Mouse (Mus musculus): ENCODE measurements around the gene Defb20. TPM values are rescaled to one million over a fixed set of nuclear protein-coding genes. Genes with fewer than 3 reads are reported as not detected.

The Defb20 gene
- polyA plus RNA-seq, 1 experiment from 2014 or later = not detected

DNA sequence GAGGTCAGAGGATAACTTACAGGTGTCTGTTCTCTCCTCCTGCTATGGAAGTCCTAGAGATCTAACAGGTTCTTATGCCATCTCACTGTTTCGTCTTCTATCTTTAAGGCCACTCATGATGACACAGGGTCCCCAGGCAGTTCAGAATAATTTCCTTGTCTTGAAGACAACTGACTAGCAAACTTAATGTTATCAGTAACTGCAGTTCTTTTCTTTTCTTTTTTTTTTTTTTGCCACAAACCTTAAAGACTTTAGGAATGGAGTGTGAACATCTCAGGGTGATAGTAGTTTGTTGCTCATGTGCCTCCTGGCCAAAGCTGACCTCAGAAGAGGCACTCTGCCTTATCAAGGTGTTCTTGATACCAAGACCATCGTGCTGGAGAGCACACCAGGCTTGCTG is 30.2 kb upstream of the Defb20 start:
- Histone ChIP-seq H3K27ac (ENCODE audit: low read length) (no peak overlapping the region), H3K9me3 (replicated peaks; ENCODE audit: control insufficient read depth, low read length, poor library complexity, severe bottlenecking) (no peaks in the 10 kb centered on the region), H3K27me3 (ENCODE audit: control insufficient read depth, insufficient read depth, low read depth, low read length) (no peaks in the 10 kb centered on the region), H3K4me1 (ENCODE audit: control insufficient read depth, insufficient read depth, low read length) (no peaks in the 10 kb centered on the region), H3K36me3 (ENCODE audit: control insufficient read depth, insufficient read depth, low read length) (no peaks in the 10 kb centered on the region), H3K4me2 (ENCODE audit: low read length) (no peak overlapping the region), H3K9ac (ENCODE audit: low read depth, low read length) (no peak overlapping the region), H3K4me3 (ENCODE audit: low read depth, low read length) (no peak overlapping the region)
- no peak for ATAC-seq
- WGBS = 69% methylated on average over 2 of the region's 2 CpGs

DNA sequence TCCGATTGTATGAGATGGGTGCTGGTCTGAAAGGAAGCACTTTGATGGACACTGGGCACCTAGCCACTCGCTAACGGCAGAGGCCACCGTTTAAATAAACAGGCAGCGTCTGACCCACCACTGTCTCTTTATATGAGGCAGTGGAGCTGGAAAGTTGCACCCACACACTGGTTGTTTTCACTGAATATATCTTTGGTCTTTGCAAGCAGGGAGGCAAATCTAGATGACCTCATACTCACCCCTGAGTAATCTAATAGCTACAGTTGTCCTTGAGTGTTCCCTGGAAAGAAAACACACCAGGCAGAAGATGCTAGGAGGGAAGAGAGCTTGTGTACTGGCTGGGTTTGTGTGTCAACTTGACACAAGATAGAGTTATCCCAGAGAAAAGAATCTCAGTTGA is 29.4 kb upstream of the Defb20 start:
- Histone ChIP-seq H3K27ac (ENCODE audit: low read length) (no peak overlapping the region), H3K4me3 (ENCODE audit: low read depth, low read length) (no peak overlapping the region), H3K36me3 (ENCODE audit: control insufficient read depth, insufficient read depth, low read length) (no peaks in the 10 kb centered on the region), H3K4me1 (ENCODE audit: control insufficient read depth, insufficient read depth, low read length) (no peaks in the 10 kb centered on the region), H3K9me3 (replicated peaks; ENCODE audit: control insufficient read depth, low read length, poor library complexity, severe bottlenecking) (no peaks in the 10 kb centered on the region), H3K9ac (ENCODE audit: low read depth, low read length) (no peak overlapping the region), H3K4me2 (ENCODE audit: low read length) (no peak overlapping the region), H3K27me3 (ENCODE audit: control insufficient read depth, insufficient read depth, low read depth, low read length) (no peaks in the 10 kb centered on the region)
- ATAC-seq = no peak
- 62% methylated on average over 5 of the region's 5 CpGs for WGBS

DNA sequence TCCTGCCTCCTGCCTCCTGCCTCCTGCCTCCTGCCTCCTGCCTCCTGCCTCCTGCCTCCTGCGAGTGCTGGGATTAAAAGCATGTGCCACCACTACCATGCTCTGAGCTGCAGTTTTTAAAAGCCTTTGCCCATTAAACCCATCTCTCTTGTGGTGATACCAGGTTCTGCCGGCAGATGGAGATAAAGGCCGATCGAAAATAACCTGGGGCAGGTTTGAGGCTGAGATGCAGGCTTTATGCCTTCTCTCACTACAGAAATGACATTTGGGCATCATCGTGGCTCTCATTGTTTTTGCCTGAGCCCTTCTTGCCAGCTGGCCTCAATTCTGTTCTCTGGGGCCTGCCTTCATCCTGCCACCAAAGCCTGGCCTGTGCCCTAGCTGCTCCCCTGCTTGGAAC is 26.6 kb upstream of the Defb20 start:
- ATAC-seq = no peak
- no peak overlapping the region for H3K9ac ChIP-seq (ENCODE audit: low read depth, low read length)
- H3K4me1 ChIP-seq (ENCODE audit: control insufficient read depth, insufficient read depth, low read length) = no peaks in the 10 kb centered on the region
- H3K4me3 ChIP-seq (ENCODE audit: low read depth, low read length) = no peak overlapping the region
- no peak overlapping the region for H3K27ac ChIP-seq (ENCODE audit: low read length)
- 4% methylated on average over 5 of the region's 5 CpGs for WGBS
- H3K9me3 ChIP-seq (replicated peaks; ENCODE audit: control insufficient read depth, low read length, poor library complexity, severe bottlenecking) = no peaks in the 10 kb centered on the region
- no peak overlapping the region for H3K4me2 ChIP-seq (ENCODE audit: low read length)
- no peaks in the 10 kb centered on the region for H3K36me3 ChIP-seq (ENCODE audit: control insufficient read depth, insufficient read depth, low read length)
- H3K27me3 ChIP-seq (ENCODE audit: control insufficient read depth, insufficient read depth, low read depth, low read length) = no peaks in the 10 kb centered on the region

DNA sequence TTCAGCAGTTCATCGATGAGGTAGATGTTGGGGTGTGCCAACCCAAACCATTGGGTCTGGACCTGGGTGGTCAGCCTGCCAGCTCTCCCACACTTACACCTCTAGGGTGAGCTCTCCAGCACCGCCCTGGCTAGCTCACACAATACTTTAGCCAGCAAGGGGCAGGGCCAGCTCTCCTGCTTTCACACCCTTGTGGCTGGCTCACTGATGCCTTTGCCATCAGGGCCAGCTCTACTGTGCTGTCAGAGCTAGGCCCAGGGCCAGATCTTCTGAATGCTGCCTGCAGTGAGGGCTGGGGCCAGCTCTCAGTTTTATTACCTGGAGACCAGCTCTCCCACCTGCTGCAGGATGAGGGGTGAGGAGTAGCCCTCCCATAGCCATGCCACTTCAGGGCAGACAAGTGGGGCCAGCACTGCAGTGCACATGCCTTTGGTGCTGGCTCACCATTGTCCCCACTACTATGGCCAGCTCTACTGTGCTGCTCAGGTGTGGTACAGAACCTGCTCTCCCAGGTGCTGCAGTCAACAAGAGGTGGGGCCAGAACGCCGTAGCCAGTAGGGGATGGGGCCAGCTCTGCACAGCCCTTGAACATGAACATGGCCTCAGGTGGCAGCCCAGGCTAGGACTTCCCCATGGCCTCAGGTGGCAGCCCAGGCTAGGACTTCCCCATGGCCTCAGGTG is 24.6 kb upstream of the Defb20 start:
- no peak for ATAC-seq
- H3K9ac ChIP-seq (ENCODE audit: low read depth, low read length) = no peak overlapping the region
- no peaks in the 10 kb centered on the region for H3K27me3 ChIP-seq (ENCODE audit: control insufficient read depth, insufficient read depth, low read depth, low read length)
- 67% methylated on average over 4 of the region's 4 CpGs for WGBS
- H3K4me2 ChIP-seq (ENCODE audit: low read length) = no peak overlapping the region
- no peaks in the 10 kb centered on the region for H3K9me3 ChIP-seq (replicated peaks; ENCODE audit: control insufficient read depth, low read length, poor library complexity, severe bottlenecking)
- H3K4me1 ChIP-seq (ENCODE audit: control insufficient read depth, insufficient read depth, low read length) = no peaks in the 10 kb centered on the region
- H3K36me3 ChIP-seq (ENCODE audit: control insufficient read depth, insufficient read depth, low read length) = no peaks in the 10 kb centered on the region
- no peak overlapping the region for H3K4me3 ChIP-seq (ENCODE audit: low read depth, low read length)
- H3K27ac ChIP-seq (ENCODE audit: low read length) = no peak overlapping the region

DNA sequence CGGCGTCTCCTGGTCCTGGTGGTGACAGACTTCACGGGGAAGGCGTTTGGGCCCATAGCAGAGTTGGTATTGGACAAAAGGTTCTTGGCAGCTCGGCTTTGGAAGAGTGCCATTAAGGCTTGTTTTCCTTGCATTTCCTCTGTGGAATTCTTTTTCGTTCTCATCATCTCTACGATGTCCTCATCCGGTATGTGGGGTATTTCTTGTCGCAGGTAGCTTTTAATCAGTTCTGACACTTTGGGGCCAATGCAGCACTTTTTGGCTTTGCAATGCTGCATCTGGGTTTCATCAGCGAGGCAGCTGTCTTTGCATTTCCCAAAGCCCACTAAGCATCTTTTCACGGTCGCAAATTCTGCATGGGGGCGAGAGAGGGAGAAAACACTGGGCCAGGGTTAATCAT is 17.6 kb upstream of the Defb20 start:
- H3K4me1 ChIP-seq (ENCODE audit: control insufficient read depth, insufficient read depth, low read length) = no peaks in the 10 kb centered on the region
- no peaks in the 10 kb centered on the region; the same call in 1 of the 2 replicates for H3K9me3 ChIP-seq (replicated peaks; ENCODE audit: control insufficient read depth, low read length, poor library complexity, severe bottlenecking)
- ATAC-seq = no peak
- 73% methylated on average over 13 of the region's 13 CpGs for WGBS
- no peaks in the 10 kb centered on the region for H3K27me3 ChIP-seq (ENCODE audit: control insufficient read depth, insufficient read depth, low read depth, low read length)
- no peaks in the 10 kb centered on the region for H3K36me3 ChIP-seq (ENCODE audit: control insufficient read depth, insufficient read depth, low read length)
- H3K27ac ChIP-seq (ENCODE audit: low read length) = no peak overlapping the region
- H3K4me2 ChIP-seq (ENCODE audit: low read length) = no peak overlapping the region
- H3K9ac ChIP-seq (ENCODE audit: low read depth, low read length) = no peak overlapping the region
- no peak overlapping the region for H3K4me3 ChIP-seq (ENCODE audit: low read depth, low read length)

DNA sequence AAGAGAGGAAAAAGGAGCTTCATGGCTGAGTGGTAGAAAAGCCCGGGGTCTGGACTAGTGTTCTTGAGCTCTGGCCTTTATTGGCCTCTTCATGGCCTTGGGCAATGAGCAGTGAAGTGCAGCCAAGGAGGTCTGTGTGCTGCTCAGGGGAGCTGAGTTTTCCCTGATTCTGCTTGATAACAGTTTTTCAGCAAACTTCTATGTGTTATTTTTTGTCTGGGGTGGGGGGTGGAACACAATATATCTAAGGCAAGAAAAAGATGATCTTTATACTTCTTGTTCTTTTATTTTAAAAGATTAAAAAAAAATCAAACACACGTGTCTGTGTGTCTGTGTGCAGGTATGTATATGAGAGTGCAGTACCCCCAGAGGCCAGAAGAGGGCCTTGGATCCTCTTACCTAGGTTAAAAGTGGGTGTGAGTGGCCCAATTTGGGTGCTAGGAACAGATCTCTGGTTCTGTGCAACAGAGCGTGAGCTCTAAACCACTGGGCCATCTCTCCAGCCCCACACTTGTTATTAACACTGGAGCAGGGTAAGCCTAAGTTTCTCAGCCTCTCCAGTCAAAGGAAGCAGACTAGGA is 12.2 kb upstream of the Defb20 start, which contains the start of gene Defb23:
Gene Defb23, minus strand, starts transcription at position 51 of the 581 bp plus-strand sequence.
- no peak within 1 kb of the TSS for H3K9ac ChIP-seq (ENCODE audit: low read depth, low read length)
- no peaks in the 10 kb centered on the region for H3K4me1 ChIP-seq (ENCODE audit: control insufficient read depth, insufficient read depth, low read length)
- no peaks in the 10 kb centered on the region; the same call in 1 of the 2 replicates for H3K9me3 ChIP-seq (replicated peaks; ENCODE audit: control insufficient read depth, low read length, poor library complexity, severe bottlenecking)
- WGBS = 96% methylated on average over 3 of the region's 3 CpGs
- H3K27ac ChIP-seq (ENCODE audit: low read length) = no peak within 1 kb of the TSS
- no peaks in the 10 kb centered on the region for H3K36me3 ChIP-seq (ENCODE audit: control insufficient read depth, insufficient read depth, low read length)
- H3K27me3 ChIP-seq (ENCODE audit: control insufficient read depth, insufficient read depth, low read depth, low read length) = no peaks in the 10 kb centered on the region
- H3K4me3 ChIP-seq (ENCODE audit: low read depth, low read length) = no peak within 1 kb of the TSS
- ATAC-seq = no peak
- H3K4me2 ChIP-seq (ENCODE audit: low read length) = no peak within 1 kb of the TSS

DNA sequence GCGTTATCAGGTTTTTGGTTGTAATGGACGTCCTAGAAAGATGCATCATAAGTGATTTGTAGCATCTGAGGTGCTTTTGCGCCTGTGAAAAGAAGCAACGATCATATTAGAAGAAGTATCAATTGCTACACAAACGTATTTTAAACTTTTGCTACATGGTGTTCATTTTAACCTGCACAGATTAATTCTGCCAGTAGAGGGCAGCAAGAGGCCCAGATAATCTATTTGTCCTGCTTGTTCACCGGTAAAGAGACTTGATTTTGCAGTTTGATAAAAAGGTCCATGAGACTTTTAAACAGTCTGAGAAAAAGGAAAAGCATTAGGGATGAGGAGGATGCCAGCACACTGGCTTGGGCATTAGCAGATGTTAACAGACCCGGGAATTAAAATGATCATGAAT is 5.9 kb upstream of the Defb20 start:
- Histone ChIP-seq H3K36me3 (ENCODE audit: control insufficient read depth, insufficient read depth, low read length) (no peaks in the 10 kb centered on the region), H3K9me3 (replicated peaks; ENCODE audit: control insufficient read depth, low read length, poor library complexity, severe bottlenecking) (no peaks in the 10 kb centered on the region), H3K9ac (ENCODE audit: low read depth, low read length) (no peak overlapping the region), H3K4me3 (ENCODE audit: low read depth, low read length) (no peak overlapping the region), H3K4me2 (ENCODE audit: low read length) (no peak overlapping the region), H3K4me1 (ENCODE audit: control insufficient read depth, insufficient read depth, low read length) (no peaks in the 10 kb centered on the region), H3K27ac (ENCODE audit: low read length) (no peak overlapping the region), H3K27me3 (ENCODE audit: control insufficient read depth, insufficient read depth, low read depth, low read length) (no peaks in the 10 kb centered on the region)
- no peak for ATAC-seq
- WGBS = 33% methylated on average over 7 of the region's 7 CpGs

DNA sequence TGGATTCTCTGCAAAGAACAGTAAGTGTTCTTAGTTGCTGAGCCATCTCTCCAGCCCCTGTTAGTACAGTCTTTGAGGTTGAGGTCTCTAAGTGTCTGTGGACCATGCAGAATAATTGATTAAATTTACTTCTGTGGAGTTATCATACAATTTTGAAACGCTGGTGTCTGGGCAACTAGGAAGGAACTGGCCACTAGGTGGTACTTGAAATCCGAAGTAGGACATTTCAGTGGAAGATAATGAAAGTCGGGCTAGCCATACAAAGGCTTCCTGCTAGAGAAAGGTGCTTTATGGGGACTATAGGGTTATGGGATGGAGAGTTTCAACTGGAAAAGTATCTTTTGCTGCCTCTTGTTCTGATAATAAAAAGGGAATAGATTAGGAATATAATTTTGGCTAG is 4.4 kb upstream of the Defb20 start:
- H3K4me1 ChIP-seq (ENCODE audit: control insufficient read depth, insufficient read depth, low read length) = no peaks in the 10 kb centered on the region
- no peak overlapping the region for H3K27ac ChIP-seq (ENCODE audit: low read length)
- H3K4me2 ChIP-seq (ENCODE audit: low read length) = no peak overlapping the region
- H3K36me3 ChIP-seq (ENCODE audit: control insufficient read depth, insufficient read depth, low read length) = no peaks in the 10 kb centered on the region
- ATAC-seq = no peak
- H3K27me3 ChIP-seq (ENCODE audit: control insufficient read depth, insufficient read depth, low read depth, low read length) = no peaks in the 10 kb centered on the region
- 44% methylated on average over 3 of the region's 3 CpGs for WGBS
- H3K9ac ChIP-seq (ENCODE audit: low read depth, low read length) = no peak overlapping the region
- no peaks in the 10 kb centered on the region for H3K9me3 ChIP-seq (replicated peaks; ENCODE audit: control insufficient read depth, low read length, poor library complexity, severe bottlenecking)
- no peak overlapping the region for H3K4me3 ChIP-seq (ENCODE audit: low read depth, low read length)

DNA sequence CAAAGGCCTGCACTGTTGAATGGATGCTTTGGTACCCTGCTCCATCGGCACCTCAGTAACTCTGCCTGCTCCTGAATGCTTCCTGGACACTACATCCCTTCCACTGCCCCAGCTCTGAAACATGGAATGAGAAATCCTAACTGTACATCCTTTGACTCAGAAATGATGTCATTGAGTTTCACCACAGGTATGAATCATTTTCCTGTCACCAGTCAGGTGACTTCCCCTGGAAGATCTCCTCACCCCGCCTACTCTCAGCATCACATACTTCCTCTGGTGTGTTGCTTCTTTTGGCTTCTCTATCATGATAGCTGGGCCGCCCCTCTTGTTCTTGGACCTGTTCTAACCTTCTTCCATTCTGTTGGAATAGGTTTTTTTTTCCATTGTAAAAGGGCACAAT is 4.0 kb downstream of the Defb20 start:
- no peak overlapping the region for H3K4me2 ChIP-seq (ENCODE audit: low read length)
- no peaks in the 10 kb centered on the region for H3K9me3 ChIP-seq (replicated peaks; ENCODE audit: control insufficient read depth, low read length, poor library complexity, severe bottlenecking)
- H3K36me3 ChIP-seq (ENCODE audit: control insufficient read depth, insufficient read depth, low read length) = no peaks in the 10 kb centered on the region
- H3K4me1 ChIP-seq (ENCODE audit: control insufficient read depth, insufficient read depth, low read length) = no peaks in the 10 kb centered on the region
- no peaks in the 10 kb centered on the region for H3K27me3 ChIP-seq (ENCODE audit: control insufficient read depth, insufficient read depth, low read depth, low read length)
- no peak overlapping the region for H3K9ac ChIP-seq (ENCODE audit: low read depth, low read length)
- H3K27ac ChIP-seq (ENCODE audit: low read length) = no peak overlapping the region
- 85% methylated on average over 3 of the region's 3 CpGs for WGBS
- no peak overlapping the region for H3K4me3 ChIP-seq (ENCODE audit: low read depth, low read length)
- ATAC-seq = no peak
